Mouse (Mus musculus): ENCODE data around the gene Xcl1.

The Xcl1 gene

DNA sequence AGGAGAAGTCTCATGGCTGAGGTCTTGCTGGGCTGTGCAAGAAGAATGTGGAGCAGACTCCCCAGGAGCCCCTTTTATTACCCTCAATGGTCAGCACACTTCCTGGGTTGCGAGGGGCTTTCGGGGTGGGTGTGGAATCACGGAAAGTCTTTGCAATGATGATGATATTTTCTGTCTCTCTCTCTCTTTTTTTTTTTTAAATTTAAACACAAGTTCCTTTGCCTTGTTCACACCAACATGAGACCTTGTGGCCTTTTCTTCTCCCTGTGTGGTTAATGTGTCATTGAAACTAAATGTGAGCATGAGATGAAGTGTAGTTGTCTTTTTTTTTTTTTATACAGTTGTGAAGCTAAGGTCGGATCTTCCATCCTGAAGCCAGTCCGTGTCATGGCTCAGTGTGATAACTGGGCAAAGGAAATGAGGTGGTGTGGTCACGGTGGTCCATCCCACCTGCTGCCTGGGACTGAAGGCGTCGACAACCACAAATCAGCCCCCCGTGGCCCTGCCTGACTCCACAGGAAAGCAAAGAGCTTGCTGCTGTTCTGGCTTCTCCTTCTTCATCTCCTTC lies at the start of gene Xcl1:
TSS of gene Xcl1 (minus strand) at position 51 of the 568 bp plus-strand sequence.
- no peak for DNase-seq (ENCODE audit: low spot score in 2 of 2)

GRCm38 (mm10) chr1:164984681-164985080 lies 49.4 kb upstream of the Xcl1 start:
- DNase-seq (ENCODE audit: low spot score in 2 of 2), result peak in 1 of 2 experiments; percentile 24

- DNase-seq (ENCODE audit: low spot score in 2 of 2), result no peak
Measured at GRCm38 (mm10) chr1:164977351-164977750, 42.0 kb upstream of the Xcl1 start.

GRCm38 (mm10) chr1:164975729-164976128 lies 40.4 kb upstream of the Xcl1 start:
- DNase-seq (ENCODE audit: low spot score in 2 of 2), result no peak

GRCm38 (mm10) chr1:164975276-164975675 lies 39.9 kb upstream of the Xcl1 start:
- DNase-seq (ENCODE audit: low spot score in 2 of 2), result no peak

DNA sequence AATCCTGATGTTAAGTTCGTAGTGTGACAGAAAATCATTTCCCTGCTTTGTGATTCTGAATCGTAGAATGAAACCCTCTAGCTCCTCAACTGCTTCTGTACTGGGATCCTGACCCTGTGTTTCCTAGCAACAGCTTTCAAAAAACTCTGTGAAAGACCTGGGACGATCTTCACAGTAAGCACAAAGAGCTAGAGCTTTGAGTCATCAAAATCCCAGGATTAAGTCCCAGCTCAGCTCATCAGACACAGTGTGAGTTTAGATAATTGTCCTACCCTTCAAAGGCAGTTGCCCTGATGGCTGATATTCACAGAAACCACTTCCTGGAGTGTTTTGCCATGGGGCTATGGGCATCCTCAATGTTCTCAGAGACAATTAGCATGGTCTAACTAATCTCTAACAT lies 38.5 kb upstream of the Xcl1 start:
- DNase-seq (ENCODE audit: low spot score in 2 of 2), result no peak

DNA sequence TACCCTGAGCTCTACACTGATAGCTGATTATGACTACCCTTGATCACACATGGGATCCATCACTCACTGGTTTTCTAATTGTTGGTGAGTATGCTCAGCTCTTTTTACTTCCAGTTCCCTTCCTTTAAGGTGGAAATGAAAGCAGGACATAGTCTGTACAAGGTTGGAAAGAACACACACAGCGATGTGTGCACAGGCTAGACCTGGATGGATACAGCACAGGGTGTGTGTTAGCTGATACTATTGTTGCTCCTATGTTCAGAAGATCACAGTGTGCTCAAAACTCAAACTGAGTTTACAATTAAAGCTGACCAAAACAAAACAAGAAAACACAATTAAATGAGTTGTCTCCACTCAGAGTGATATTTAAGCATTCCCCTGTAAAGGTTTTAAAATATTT lies 38.0 kb upstream of the Xcl1 start:
- DNase-seq (ENCODE audit: low spot score in 2 of 2), result no peak

- no peak for DNase-seq (ENCODE audit: low spot score in 2 of 2)
Measured at GRCm38 (mm10) chr1:164972744-164973143, 37.4 kb upstream of the Xcl1 start.

- no peak for DNase-seq (ENCODE audit: low spot score in 2 of 2)
Measured at GRCm38 (mm10) chr1:164966095-164966698, 30.9 kb upstream of the Xcl1 start.

- DNase-seq (ENCODE audit: low spot score in 2 of 2), result no peak
Measured at GRCm38 (mm10) chr1:164960610-164961009, 25.3 kb upstream of the Xcl1 start.

DNA sequence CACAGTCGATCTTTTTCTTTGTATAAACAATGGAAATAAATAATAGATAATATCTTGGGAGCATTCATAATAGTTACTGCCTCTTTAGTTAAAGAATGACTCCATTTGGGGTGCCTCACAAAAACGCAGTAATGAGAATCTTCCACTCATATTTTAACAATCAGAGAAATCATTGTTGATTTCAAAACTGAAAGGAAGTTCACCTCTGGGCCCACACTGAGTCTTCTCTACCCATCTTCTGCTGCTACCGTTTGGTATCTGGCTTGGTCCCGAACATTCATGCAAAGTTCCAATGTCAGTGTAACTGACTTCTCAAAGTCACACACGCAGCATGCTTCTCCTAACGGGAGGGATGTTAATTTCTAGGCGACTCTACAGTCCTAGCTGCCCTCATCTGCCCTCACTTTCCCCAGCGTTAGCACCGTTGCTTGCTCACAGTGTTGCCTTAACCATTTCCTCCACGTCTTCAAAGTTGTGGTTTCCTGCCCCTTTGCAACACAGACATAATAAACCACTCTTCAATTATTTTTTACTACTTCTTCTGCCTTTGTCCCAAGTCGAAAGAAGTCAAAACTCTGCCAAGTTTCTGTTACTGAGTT lies 24.6 kb upstream of the Xcl1 start:
- DNase-seq (ENCODE audit: low spot score in 2 of 2), result no peak

DNA sequence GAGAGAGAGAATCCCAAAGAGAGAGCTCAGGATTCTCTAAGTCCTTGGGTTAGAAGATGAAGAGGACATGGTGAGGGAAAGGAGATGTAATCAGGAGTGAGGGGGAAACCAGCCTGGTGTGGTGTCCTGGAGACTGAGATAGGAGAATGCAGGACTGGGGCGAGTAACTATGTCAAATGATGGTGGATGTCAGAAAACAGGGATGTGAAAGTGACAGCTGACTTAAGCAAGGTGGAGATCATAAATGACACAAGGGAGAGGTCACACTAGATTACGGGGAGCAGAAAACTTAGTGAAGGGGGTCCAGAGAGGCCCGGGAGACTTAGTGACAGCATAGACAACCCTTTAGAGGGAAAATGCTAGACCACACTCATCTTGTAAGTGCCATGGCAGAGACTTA lies 23.8 kb upstream of the Xcl1 start:
- DNase-seq (ENCODE audit: low spot score in 2 of 2), result no peak

- DNase-seq (ENCODE audit: low spot score in 2 of 2), result no peak
Measured at GRCm38 (mm10) chr1:164957974-164958373, 22.6 kb upstream of the Xcl1 start.

GRCm38 (mm10) chr1:164956725-164957399 lies 21.5 kb upstream of the Xcl1 start:
- no peak for DNase-seq (ENCODE audit: low spot score in 2 of 2)

DNA sequence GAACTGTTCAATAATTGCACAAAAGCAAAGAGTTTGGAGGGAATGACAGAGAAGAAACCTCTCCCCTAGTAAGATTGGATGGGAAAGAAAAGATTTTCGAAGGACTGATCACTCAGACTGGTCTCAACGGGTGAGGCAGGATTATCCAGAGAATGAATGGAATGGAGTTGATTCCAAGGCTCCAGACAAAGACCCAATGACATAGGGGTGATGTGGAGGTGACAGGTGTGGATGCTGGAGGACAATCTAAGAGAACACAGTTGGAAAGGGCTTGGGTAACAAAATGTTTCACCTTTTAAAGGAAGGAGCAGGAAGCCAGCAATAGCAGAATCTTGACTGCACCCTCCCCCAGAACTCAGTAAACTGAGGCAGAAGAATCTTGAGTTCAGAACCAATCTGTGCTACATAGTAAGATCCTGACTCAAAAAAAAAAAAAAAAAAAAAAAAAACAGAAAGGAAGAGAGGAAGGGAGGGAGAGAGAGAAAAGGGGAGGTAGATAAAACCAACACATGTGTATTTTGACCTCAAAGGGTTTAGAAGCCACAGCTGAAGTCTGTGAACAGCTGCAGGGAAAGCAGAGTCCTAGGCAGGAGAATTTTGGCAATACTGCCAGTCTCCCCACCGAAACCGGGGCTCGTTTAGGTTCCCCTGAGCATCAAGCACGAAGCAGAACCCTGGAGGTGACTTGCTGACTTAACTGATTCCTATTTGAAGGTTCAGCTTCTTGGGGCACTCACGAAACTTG lies 20.3 kb upstream of the Xcl1 start:
- no peak for DNase-seq (ENCODE audit: low spot score in 2 of 2)

DNA sequence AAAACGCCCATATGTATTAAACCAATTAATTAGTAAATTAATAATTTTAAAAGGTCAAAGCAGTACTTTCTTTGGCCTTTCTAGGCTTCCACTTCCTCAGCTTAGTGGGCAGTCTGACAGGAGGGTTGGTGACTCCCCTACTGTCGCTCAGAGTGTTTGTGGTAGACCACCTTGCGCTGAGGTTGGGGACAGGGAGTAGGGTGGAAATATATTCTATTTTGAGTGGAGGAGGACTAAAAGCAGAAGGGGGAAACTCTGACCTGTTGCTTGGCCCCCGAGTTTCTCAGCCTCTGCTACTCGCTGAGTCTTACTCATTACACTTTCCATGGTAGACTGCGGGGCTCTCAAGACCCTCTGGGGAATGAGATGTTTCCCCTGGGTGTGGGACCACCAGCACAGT lies 18.2 kb upstream of the Xcl1 start:
- DNase-seq (ENCODE audit: low spot score in 2 of 2), result no peak

DNA sequence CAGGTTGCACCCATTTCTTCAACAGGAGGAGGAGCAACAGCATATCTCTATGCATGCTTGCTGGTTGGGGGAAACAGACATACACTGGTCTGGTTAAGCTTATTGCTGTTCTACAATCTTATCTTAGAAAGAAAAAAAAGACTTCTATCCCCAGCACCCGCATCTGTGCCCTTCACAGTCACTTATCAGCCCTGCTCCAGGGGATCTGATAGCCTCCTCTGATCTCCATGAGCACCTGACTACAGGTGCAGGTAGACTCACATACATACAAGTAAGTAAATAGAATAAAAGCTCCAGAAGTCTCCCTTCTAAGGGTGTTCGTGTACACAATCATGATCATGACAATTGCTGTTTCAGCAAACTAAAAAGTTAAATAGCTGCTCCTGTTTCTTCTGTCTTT lies 733 bp upstream of the Xcl1 start:
- DNase-seq (ENCODE audit: low spot score in 2 of 2), result no peak

- no peak for DNase-seq (ENCODE audit: low spot score in 2 of 2)
Measured at GRCm38 (mm10) chr1:164933441-164934188, 1.7 kb downstream of the Xcl1 start.

- peak; percentile 20 to 69 for DNase-seq (ENCODE audit: low spot score in 2 of 2)
Measured at GRCm38 (mm10) chr1:164931135-164931534, 4.2 kb downstream of the Xcl1 start.

- no peak for DNase-seq (ENCODE audit: low spot score in 2 of 2)
Measured at GRCm38 (mm10) chr1:164930006-164930405, 5.3 kb downstream of the Xcl1 start.

- DNase-seq (ENCODE audit: low spot score in 2 of 2), result peak; percentile 57 to 75
Measured at GRCm38 (mm10) chr1:164926534-164927160, 8.7 kb downstream of the Xcl1 start.

All from frontal cortex, postnatal 36 days (tissue).